Mouse (Mus musculus) kidney, postnatal 14 days (tissue): ENCODE measurements around the gene AI597479.

Experiments used
- DNase-seq: peaks from one replicate; pipeline ENCODE4 v3.0.0; 2022; ENCODE audit warnings: mixed read lengths

AI597479 gene

DNA sequence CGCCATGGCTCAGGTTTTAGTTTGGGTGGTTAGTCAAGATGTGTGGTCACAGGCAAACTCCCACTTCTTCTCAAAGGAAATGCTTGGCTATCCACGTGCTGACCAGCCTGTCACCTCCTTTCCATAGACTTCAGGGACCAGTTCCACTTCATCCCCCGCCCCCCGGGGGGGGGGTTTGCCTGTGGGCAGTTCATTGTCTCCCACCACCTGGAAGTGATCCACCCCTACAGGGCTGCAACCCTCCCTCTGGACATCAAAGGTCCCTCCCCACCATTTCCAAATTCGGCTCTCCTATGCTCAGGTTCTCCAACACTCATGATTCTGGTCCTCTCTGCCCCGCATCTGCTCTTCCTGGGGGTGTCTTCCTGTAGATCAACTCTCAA lies 64.6 kb downstream of the AI597479 start:
- peak; percentile 35 for DNase-seq

DNA sequence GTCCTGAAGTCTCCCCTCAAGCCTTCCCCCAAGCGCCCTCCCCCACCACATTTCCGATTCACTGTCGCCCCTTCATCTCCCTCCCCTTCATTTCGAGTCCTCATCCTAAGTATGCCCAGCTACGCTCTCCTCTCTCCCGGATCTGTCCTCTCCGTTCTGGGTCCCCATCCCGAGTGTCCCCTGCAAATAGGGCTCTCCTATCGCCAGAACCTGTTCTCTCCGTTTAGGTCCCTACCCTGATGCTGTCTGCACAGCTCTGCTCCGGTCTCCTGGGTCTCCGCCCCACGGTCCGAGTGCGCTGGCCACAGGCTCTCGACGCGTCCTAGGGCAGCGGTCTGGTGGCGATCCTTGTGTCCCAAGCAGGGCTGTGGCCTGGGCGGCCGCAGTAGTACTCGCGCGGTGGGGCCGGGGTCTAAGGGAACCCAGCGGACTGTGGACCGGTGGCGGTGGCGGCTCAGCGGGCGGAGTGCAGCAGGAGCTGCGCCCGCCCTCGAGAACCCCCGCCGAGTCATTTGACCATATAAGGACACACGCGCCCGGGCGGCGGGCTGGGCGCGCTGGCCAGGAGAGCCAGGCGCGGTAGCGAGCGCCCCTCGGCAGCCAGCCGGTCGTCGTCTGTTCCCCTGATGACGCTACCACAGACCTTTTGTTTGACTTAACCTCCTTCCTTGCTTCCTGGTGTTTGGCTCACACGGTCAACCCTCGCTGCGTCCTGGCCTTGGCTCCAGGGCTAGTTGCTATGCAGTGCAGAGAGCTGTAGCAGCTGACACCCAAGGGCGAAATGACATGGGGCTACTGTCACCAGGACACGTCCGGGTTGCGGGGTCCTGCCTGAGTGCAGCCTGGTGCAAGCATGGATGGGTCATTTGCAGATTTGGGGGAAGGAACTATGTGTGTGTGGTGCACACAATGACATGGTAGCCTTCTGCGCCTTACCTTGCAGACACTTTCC lies 65.2 kb downstream of the AI597479 start:
- peak; percentile 88 for DNase-seq

DNA sequence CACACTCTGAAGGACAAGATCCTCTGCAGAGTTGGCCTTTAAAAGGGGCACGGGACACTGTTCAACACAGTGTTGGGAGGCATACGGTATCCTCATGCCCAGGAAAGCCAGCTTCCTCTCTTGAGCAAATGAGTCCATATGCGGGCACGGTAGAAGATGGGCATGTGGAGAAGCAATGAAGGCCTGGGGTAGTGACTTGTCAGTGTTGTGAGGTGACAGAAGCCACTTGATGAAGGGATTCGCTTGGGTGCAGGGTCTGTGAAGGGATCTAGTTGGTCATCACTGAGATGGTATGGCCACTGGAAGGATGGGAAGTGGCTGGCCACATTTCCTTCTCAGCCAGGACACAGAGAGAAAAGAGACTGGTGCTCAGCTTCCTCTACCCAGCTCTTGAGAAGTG lies 66.1 kb downstream of the AI597479 start:
- DNase-seq: no peak
